Mouse (Mus musculus): ENCODE measurements around the gene Olfr583. TPM values are rescaled to one million over a fixed set of nuclear protein-coding genes. Genes with fewer than 3 reads are reported as not detected.

The Olfr583 gene
- not detected in 2 replicates for total RNA-seq (2017)

GRCm38 (mm10) chr7:103051000-103051399, at the start of gene Olfr583:
Gene Olfr583, plus strand, starts transcription at chr7:103051300.
- no peak for ATAC-seq (ENCODE audit: extremely low read depth, insufficient number of reproducible peaks, low FRiP score, poor library complexity, severe bottlenecking)

GRCm38 (mm10) chr7:103037724-103038123, 13.4 kb upstream of the Olfr583 start, which contains the start of gene Olfr582:
Gene Olfr582, plus strand, starts transcription at chr7:103038024.
- no peak for ATAC-seq (ENCODE audit: extremely low read depth, insufficient number of reproducible peaks, low FRiP score, poor library complexity, severe bottlenecking)

- ATAC-seq (ENCODE audit: extremely low read depth, insufficient number of reproducible peaks, low FRiP score, poor library complexity, severe bottlenecking), result no peak
Measured at GRCm38 (mm10) chr7:103081585-103081984, 30.5 kb downstream of the Olfr583 start, which contains the start of gene Olfr584. Gene Olfr584, plus strand, starts transcription at chr7:103081885.

- no peak for ATAC-seq (ENCODE audit: extremely low read depth, insufficient number of reproducible peaks, low FRiP score, poor library complexity, severe bottlenecking)
Measured at GRCm38 (mm10) chr7:103097420-103097819, 46.3 kb downstream of the Olfr583 start, which contains the start of gene Olfr585. Gene Olfr585, plus strand, starts transcription at chr7:103097720.

Other genes with a start within 250 kb of the Olfr583 start
- gene Olfr564, start 247.8 kb upstream of the Olfr583 start, total RNA-seq (2017), result not detected in 2 replicates
- not detected in 2 replicates for gene Olfr566, start 192.5 kb upstream of the Olfr583 start, total RNA-seq (2017)
- gene Olfr568, start 174.2 kb upstream of the Olfr583 start, total RNA-seq (2017), result not detected in 2 replicates
- gene Olfr569, start 160.4 kb upstream of the Olfr583 start, total RNA-seq (2017), result not detected in 2 replicates
- not detected in 2 replicates for gene Olfr570, start 156.7 kb upstream of the Olfr583 start, total RNA-seq (2017)
- not detected in 2 replicates for gene Olfr571, start 133.8 kb upstream of the Olfr583 start, total RNA-seq (2017)
- not detected in 2 replicates for gene Olfr572, start 126.9 kb upstream of the Olfr583 start, total RNA-seq (2017)
- not detected in 2 replicates for gene Olfr573-ps1, start 108.7 kb upstream of the Olfr583 start, total RNA-seq (2017)
- gene Olfr574, start 102.8 kb upstream of the Olfr583 start, total RNA-seq (2017), result not detected in 2 replicates
- not detected in 2 replicates for gene Olfr575, start 92.5 kb upstream of the Olfr583 start, total RNA-seq (2017)
- not detected in 2 replicates for gene Olfr576, start 88.6 kb upstream of the Olfr583 start, total RNA-seq (2017)
- not detected in 2 replicates for gene Olfr577, start 75.4 kb upstream of the Olfr583 start, total RNA-seq (2017)
- gene Olfr578, start 62.0 kb upstream of the Olfr583 start, total RNA-seq (2017), result not detected in 2 replicates
- gene Olfr582, start 13.3 kb upstream of the Olfr583 start, total RNA-seq (2017), result not detected in 2 replicates
- gene Olfr584, start 30.6 kb downstream of the Olfr583 start, total RNA-seq (2017), result not detected in 2 replicates
- not detected in 2 replicates for gene Olfr585, start 46.4 kb downstream of the Olfr583 start, total RNA-seq (2017)
- not detected in 2 replicates for gene Olfr586, start 74.3 kb downstream of the Olfr583 start, total RNA-seq (2017)
- gene Olfr588-ps1, start 89.6 kb downstream of the Olfr583 start, total RNA-seq (2017), result not detected in 2 replicates
- gene Olfr589, start 105.1 kb downstream of the Olfr583 start, total RNA-seq (2017), result not detected in 2 replicates
- gene Olfr591, start 127.0 kb downstream of the Olfr583 start, total RNA-seq (2017), result not detected in 2 replicates
- not detected in 2 replicates for gene Olfr592, start 133.5 kb downstream of the Olfr583 start, total RNA-seq (2017)
- gene Olfr593, start 160.6 kb downstream of the Olfr583 start, total RNA-seq (2017), result not detected in 2 replicates
- not detected in 2 replicates for gene Olfr594, start 165.7 kb downstream of the Olfr583 start, total RNA-seq (2017)
- gene Usp17ld, start 201.2 kb downstream of the Olfr583 start, total RNA-seq (2017), result not detected in 2 replicates